Mouse (Mus musculus): ENCODE measurements around the gene Pkib. TPM values are rescaled to one million over a fixed set of nuclear protein-coding genes. Genes with fewer than 3 reads are reported as not detected.

Gene Pkib
- 6.5 TPM for polyA plus RNA-seq (2014; fragmentation: Illumina TruSeq; extraction: RNeasy Lipid Tissue Mini Kit (QIAGEN cat#74804); ENCODE audit: low replicate concordance)

DNA sequence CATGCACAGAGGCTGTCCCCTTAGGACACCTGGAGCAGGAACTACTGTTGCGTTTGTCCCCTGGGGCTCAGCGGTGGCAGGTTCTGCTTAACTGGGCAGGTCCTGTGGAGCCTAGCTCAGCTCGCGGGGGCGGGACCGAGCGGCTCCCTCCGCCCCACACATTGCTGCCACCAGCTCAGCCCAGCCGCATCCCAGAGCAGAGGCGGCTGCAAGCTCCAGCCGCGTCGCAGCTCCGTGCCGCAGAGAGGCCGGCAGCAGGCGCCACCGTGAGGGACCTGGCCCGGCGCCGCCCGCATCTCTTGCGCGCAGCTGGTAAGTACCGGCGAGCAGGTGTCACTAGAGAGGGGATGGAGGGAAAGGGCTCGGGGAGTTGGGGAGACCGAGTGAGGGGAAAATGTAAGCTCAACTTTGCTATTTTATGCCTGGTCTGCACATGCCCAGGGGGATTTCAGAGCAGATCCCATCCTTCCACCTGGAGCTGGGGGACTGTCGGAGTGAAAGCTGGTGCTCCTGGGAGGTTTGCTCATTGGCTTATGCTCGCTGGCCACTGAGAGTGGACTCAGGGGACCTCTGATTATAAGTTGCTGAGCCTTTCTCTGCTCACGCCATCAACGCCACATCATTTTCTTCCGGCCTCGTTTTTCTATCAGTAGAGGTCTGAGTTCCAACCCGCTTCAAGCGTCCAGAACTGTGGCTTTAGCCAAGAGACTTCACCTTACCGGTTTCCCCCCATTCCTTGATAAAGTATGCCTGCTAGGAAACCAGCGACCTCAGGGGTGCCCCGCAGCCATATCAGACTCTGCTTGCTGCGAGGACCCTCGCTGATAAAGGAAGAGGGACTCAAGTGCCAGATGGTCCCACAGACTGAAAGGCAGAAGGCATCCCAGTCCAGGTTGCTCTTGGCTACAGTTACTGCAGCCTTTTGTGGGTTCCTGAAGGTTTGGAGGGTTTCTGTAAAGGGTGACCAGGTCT is at the start of gene Pkib:
Gene Pkib (plus strand): TSS at position 86 of the 972 bp plus-strand sequence.

DNA sequence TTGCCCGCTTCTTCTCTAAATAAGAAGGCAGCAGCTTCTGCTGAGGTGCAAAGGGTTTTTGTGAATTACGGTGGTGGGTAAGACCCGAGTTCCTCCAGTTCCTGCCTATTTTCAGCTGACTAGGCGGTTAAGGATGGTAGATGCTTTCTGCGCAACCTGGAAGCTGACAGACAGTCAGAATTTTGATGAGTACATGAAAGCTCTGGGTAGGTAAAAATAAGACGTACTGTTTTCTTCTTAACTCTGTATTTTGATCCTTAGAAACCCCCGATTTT is 153.0 kb downstream of the Pkib start, which contains the start of gene Fabp7:
Gene Fabp7 (plus strand): TSS at position 6 of the 275 bp plus-strand sequence.

Other genes starting within 250 kb of the Pkib start
- 23.8 TPM for gene Hsf2, start 145.6 kb upstream of the Pkib start, polyA plus RNA-seq (2014; fragmentation: Illumina TruSeq; extraction: RNeasy Lipid Tissue Mini Kit (QIAGEN cat#74804); ENCODE audit: low replicate concordance)
- gene Serinc1, start 99.5 kb upstream of the Pkib start, polyA plus RNA-seq (2014; fragmentation: Illumina TruSeq; extraction: RNeasy Lipid Tissue Mini Kit (QIAGEN cat#74804); ENCODE audit: low replicate concordance), result 292 TPM
- gene Fabp7, start 152.9 kb downstream of the Pkib start, polyA plus RNA-seq (2014; fragmentation: Illumina TruSeq; extraction: RNeasy Lipid Tissue Mini Kit (QIAGEN cat#74804); ENCODE audit: low replicate concordance), result 3.2 TPM
- gene Smpdl3a, start 162.4 kb downstream of the Pkib start, polyA plus RNA-seq (2014; fragmentation: Illumina TruSeq; extraction: RNeasy Lipid Tissue Mini Kit (QIAGEN cat#74804); ENCODE audit: low replicate concordance), result 292 TPM

Measured in small intestine, adult 10 weeks (tissue).